Comparison of ENCODE assay signal across 8 mouse cellular contexts in the genomic region with DNA sequence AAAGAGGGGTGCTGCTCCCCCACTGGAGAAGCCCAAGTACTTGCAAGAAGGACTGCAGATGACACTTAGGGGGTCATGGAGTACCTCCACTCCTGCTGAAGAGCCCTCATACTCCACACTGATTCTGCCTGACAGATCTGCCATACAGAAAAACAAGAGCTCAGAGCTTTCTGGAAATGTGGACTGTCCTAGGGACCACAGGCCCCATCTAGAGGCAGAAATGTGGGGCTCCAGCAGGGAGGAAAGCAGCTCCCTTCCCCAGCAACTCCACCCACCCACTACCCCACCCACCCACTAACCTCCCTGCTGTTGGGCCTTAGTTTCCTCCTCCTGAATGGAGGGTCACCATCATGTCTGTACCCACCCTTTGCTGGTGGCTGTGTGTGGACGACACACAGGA. TPM values are rescaled to one million over a fixed set of nuclear protein-coding genes. Genes with fewer than 3 reads are reported as not detected.
DNase-seq lines count a peak whose midpoint lies in the region; ATAC-seq lines count a peak whose summit lies in the region.

No protein-coding gene starts in this region.

- no peak overlapping the region for H3K4me3 ChIP-seq in heart, embryonic 14.5 days (ENCODE audit: control insufficient read depth in 1 of 2, insufficient read depth in 1 of 2, low read depth in 1 of 2, low read length in 2 of 2)

- no peak overlapping the region for H3K27ac ChIP-seq in heart, embryonic 14.5 days (replicated peaks in 1 of 2; ENCODE audit: control insufficient read depth in 1 of 2, insufficient read depth in 1 of 2, low read depth in 2 of 2, low read length in 2 of 2)

- H3K4me2 ChIP-seq in heart, embryonic 14.5 days (ENCODE audit: low read length), result no peak overlapping the region

- no peak for DNase-seq in heart, adult 8-10 months (ENCODE audit: low spot score)
- DNase-seq in 416B (ENCODE audit: low read depth) (peak; percentile 15), ZHBTc4 (ENCODE audit: low read depth, low spot score) (peak; percentile 53)
- peak; percentile 64 to 75 for DNase-seq in kidney, postnatal 4 days
- no peak for DNase-seq in spleen, postnatal 36 days (ENCODE audit: low spot score in 2 of 2)
- no peak for DNase-seq in adrenal gland, postnatal 10 days
- DNase-seq in cerebellum, postnatal 10 days, result no peak

- WGBS in heart, embryonic 14.5 days, result 59% methylated on average over 1 of the region's 1 CpGs

- peaks cover 23 to 28% of the 10 kb centered on the region in 2 experiments for H3K4me1 ChIP-seq in heart, embryonic 14.5 days (ENCODE audit: control insufficient read depth in 2 of 2, insufficient read depth in 2 of 2, low read length in 2 of 2)

- 0 out of 2 replicates have a peak, but pooled peaks have one; percentile 7 for ATAC-seq in heart, embryonic 14.5 days (ENCODE audit: insufficient number of reproducible peaks, insufficient read depth, low FRiP score, low read depth)

- H3K9me3 ChIP-seq in heart, embryonic 14.5 days (ENCODE audit: control insufficient read depth, low read length), result no peaks in the 10 kb centered on the region

- no peaks in the 10 kb centered on the region for H3K27me3 ChIP-seq in heart, embryonic 14.5 days (ENCODE audit: control insufficient read depth, insufficient read depth, low read length)

- no peaks in the 10 kb centered on the region for H3K36me3 ChIP-seq in heart, embryonic 14.5 days (ENCODE audit: control insufficient read depth, insufficient read depth, low read length)

- no peak overlapping the region; the same call in 1 of the 2 replicates for H3K9ac ChIP-seq in heart, embryonic 14.5 days (ENCODE audit: low read length)

RNA-seq across cellular contexts. Expression of a gene that starts 8.7 kb away (rescaled TPM):
- polyA plus RNA-seq in heart, embryonic 14.5 days (2014; fragmentation: Nextera tagmentation; extraction: Ambion mirVana), result 0.23 TPM in 1 of 2 replicates, not detected in the other
- 1 to 10 TPM in 1 of 4 experiments, not detected in 3; 1.1 TPM for total RNA-seq in heart, adult 8-10 months (2022)
- under 1 TPM in 1 of 2 experiments, not detected in 1; 0.58 TPM for total RNA-seq in adrenal gland, postnatal 10 days (2021)

Comparison
In these comparisons a context has a peak if more than half of its experiments do, and no peak if none do; other contexts are left out.
1. DNase-seq: peak in 416B (single experiment), ZHBTc4 (single experiment) and kidney, postnatal 4 days (2 of 2); none in heart, adult 8-10 months (single experiment), spleen, postnatal 36 days (0 of 2), adrenal gland, postnatal 10 days (single experiment) and cerebellum, postnatal 10 days (0 of 2).